Mouse (Mus musculus) liver, embryonic 11.5 days (tissue): Measurements from ENCODE around the gene Cacna1g. TPM values are rescaled to one million over a fixed set of nuclear protein-coding genes. Genes with fewer than 3 reads are reported as not detected.
A peak's percentile ranks its signal among the peaks of the same experiment; 100 is the strongest.

ENCODE experiments used
- ATAC-seq: fragments of 200-750 bp; cut with Nextera tagmentation; replicated peaks from 2 replicates; pipeline ENCODE4 v1.8.0; 2017; ENCODE audit warnings: moderate number of reproducible peaks, mild to moderate bottlenecking, moderate TSS enrichment, moderate library complexity; ENCODE audit not compliant: low FRiP score
- DNase-seq: peaks from one replicate; pipeline ENCODE4 v3.0.0-alpha.2; 2017; ENCODE audit warnings: low spot score
- H3K27ac ChIP-seq: fragments of 300-500 bp; sonication (generic); 2 replicates; pipeline ENCODE4 v1.5.1; 2014; ENCODE audit warnings: mild to moderate bottlenecking, low read depth, low read length, control low read depth
- H3K27me3 ChIP-seq: fragments of 300-500 bp; sonication (generic); replicated peaks from 2 replicates; pipeline ENCODE4 v1.6.1; 2014; ENCODE audit warnings: low read length, mixed read lengths; ENCODE audit not compliant: control insufficient read depth, insufficient read depth
- H3K36me3 ChIP-seq: fragments of 300-500 bp; sonication (generic); 2 replicates; pipeline ENCODE4 v1.6.1; 2014; ENCODE audit warnings: mild to moderate bottlenecking, low read length, moderate library complexity, mixed read lengths; ENCODE audit not compliant: control insufficient read depth, insufficient read depth
- H3K4me1 ChIP-seq: fragments of 300-500 bp; sonication (generic); replicated peaks from 2 replicates; pipeline ENCODE4 v1.6.1; 2014; ENCODE audit warnings: low read length, mixed read lengths; ENCODE audit not compliant: control insufficient read depth, insufficient read depth
- H3K4me2 ChIP-seq: fragments of 300-500 bp; sonication (generic); 2 replicates; pipeline ENCODE4 v1.6.1; 2014; ENCODE audit warnings: mild to moderate bottlenecking, control low read depth, moderate library complexity
- H3K4me3 ChIP-seq: fragments of 300-500 bp; sonication (generic); 2 replicates; pipeline ENCODE4 v1.5.1; 2014; ENCODE audit warnings: low read depth, low read length, control low read depth
- H3K9ac ChIP-seq: fragments of 300-500 bp; sonication (generic); 2 replicates; pipeline ENCODE4 v1.6.1; 2014; ENCODE audit warnings: low read depth, low read length, control low read depth
- H3K9me3 ChIP-seq: fragments of 300-500 bp; sonication (generic); 2 replicates; pipeline ENCODE4 v1.6.1; 2016; ENCODE audit warnings: low read length, inconsistent platforms, mixed read lengths; ENCODE audit not compliant: control insufficient read depth
- WGBS: fragments of 180-500 bp; shearing (Covaris S2); extraction: QIAGEN DNeasy Blood & Tissue Kit; methylation state at CpG from one replicate; pipeline ENCODE4 v1.1.7; 2014; 5-methylcytosine and 5-hydroxymethylcytosine counted together
- polyA plus RNA-seq: library from polyadenylated mRNA; unstranded; fragments of >200 nt; fragmentation: Nextera tagmentation; extraction: Ambion mirVana; gene quantifications from 2 replicates; pipeline ENCODE4 v1.2.1, GENCODE M21; 2014

The Cacna1g gene
- polyA plus RNA-seq, 1 experiment from 2014 or later = 2.7 TPM

- Histone ChIP-seq H3K9me3 (no peaks in the 10 kb centered on the region), H3K4me2 (no peak overlapping the region), H3K9ac (no peak overlapping the region), H3K36me3 (no peaks in the 10 kb centered on the region), H3K4me3 (no peak overlapping the region), H3K4me1 (no peaks in the 10 kb centered on the region), H3K27me3 (peaks cover 33% of the 10 kb centered on the region), H3K27ac (no peak overlapping the region)
- DNase-seq (no peak), ATAC-seq (no peak)
- WGBS = 84% methylated on average over 9 of the region's 9 CpGs
These were observed 10.6 kb upstream of the Cacna1g start for GRCm38 (mm10) chr11:94484636-94485035.

GRCm38 (mm10) chr11:94483921-94484320 is 9.9 kb upstream of the Cacna1g start:
- no peak for DNase-seq
- Histone ChIP-seq H3K4me1 (no peaks in the 10 kb centered on the region), H3K9me3 (no peaks in the 10 kb centered on the region), H3K36me3 (no peaks in the 10 kb centered on the region), H3K9ac (no peak overlapping the region), H3K4me2 (no peak overlapping the region), H3K27ac (no peak overlapping the region), H3K4me3 (no peak overlapping the region), H3K27me3 (peaks cover 33% of the 10 kb centered on the region)
- 78% methylated on average over 14 of the region's 14 CpGs for whole genome bisulfite sequencing
- no peak for ATAC-seq

DNA sequence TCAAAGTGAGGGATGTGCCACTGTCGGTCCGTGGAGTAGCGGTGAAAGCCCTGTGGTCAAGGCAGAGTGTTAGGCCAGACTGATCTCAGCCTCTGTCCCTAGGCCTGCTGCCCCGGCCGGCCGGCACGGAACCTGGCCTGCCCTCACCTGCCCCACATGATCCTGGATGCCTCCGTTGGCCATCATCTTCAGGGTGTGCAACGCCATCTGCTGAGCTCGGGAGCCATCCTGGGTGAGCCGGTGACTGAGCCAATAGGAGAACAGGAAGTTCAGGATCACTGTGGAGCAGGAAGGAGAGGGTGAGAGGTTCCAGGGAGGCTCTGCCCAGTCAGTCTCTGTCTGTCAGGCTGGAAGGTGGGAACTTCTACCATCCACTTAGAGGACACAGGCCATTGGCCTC is 9.4 kb upstream of the Cacna1g start:
- Histone ChIP-seq H3K27ac (no peak overlapping the region), H3K9ac (no peak overlapping the region), H3K27me3 (peaks cover 35% of the 10 kb centered on the region), H3K4me2 (no peak overlapping the region), H3K9me3 (no peaks in the 10 kb centered on the region), H3K4me3 (no peak overlapping the region), H3K36me3 (no peaks in the 10 kb centered on the region), H3K4me1 (no peaks in the 10 kb centered on the region)
- 69% methylated on average over 11 of the region's 11 CpGs for WGBS
- DNase-seq (no peak), ATAC-seq (no peak)

GRCm38 (mm10) chr11:94482738-94483137 is 8.7 kb upstream of the Cacna1g start:
- no peaks in the 10 kb centered on the region for H3K36me3 ChIP-seq
- H3K9me3 ChIP-seq = no peaks in the 10 kb centered on the region
- DNase-seq (no peak), ATAC-seq (no peak)
- peaks cover 41% of the 10 kb centered on the region for H3K27me3 ChIP-seq
- no peaks in the 10 kb centered on the region for H3K4me1 ChIP-seq
- no peak overlapping the region for H3K27ac ChIP-seq
- H3K4me2 ChIP-seq = no peak overlapping the region
- H3K9ac ChIP-seq = no peak overlapping the region
- H3K4me3 ChIP-seq = no peak overlapping the region
- WGBS = 84% methylated on average over 11 of the region's 11 CpGs

DNA sequence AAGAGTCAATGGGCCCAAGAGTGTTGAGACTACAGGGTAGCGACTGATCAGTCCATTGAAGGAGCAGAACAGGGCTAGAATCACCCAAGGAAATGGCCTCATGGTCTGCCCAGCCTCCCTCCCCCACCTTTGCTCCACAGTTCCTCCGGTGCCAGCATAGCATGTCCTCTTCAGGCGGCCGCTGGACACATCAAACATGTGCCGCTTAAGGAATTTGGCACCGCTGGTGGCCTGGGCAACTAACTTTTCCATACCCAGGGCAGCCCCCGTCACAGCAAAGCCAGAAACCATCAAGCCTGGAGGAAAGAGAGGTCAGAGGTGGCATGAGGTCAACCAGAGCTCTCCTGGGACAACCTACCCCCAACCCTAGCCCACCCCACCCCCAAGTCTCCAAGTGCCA is 8.0 kb upstream of the Cacna1g start:
- 81% methylated on average over 7 of the region's 7 CpGs for WGBS

GRCm38 (mm10) chr11:94480382-94480781 is 6.4 kb upstream of the Cacna1g start:
- Histone ChIP-seq H3K27me3 (peaks cover 55% of the 10 kb centered on the region), H3K27ac (no peak overlapping the region), H3K4me3 (no peak overlapping the region), H3K4me2 (no peak overlapping the region), H3K9me3 (no peaks in the 10 kb centered on the region), H3K4me1 (no peaks in the 10 kb centered on the region), H3K36me3 (no peaks in the 10 kb centered on the region), H3K9ac (no peak overlapping the region)
- WGBS = 78% methylated on average over 9 of the region's 9 CpGs
- ATAC-seq = no peak
- no peak for DNase-seq

More for the DNA sequence above, 8.0 kb upstream of the Cacna1g start:
- Histone ChIP-seq H3K4me3 (no peak overlapping the region), H3K9me3 (no peaks in the 10 kb centered on the region), H3K27me3 (peaks cover 46% of the 10 kb centered on the region), H3K27ac (no peak overlapping the region), H3K36me3 (no peaks in the 10 kb centered on the region), H3K4me2 (no peak overlapping the region), H3K9ac (no peak overlapping the region), H3K4me1 (no peaks in the 10 kb centered on the region)
- DNase-seq = no peak
- no peak for ATAC-seq

DNA sequence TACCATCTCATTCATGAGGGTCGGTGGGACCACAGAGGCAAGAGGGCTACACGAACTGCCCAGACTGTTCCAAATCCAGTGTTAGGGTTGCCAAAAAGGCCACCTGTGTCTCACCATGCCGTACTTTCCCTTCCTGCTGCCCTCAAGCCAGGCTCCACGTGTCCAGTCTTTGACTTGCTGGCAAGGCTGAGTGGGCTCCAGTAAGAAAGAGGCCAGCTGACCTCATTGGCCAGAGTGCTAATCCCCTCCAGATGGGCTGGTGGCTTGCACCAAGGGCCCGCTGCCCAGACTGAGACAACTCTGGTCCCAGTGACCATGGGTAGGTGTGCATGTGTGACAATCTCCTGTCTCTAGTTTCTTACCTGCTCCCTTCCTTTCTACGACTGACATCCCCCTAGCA is 3.7 kb upstream of the Cacna1g start:
- no peak for DNase-seq
- Histone ChIP-seq H3K9ac (no peak overlapping the region), H3K27me3 (peaks cover 73% of the 10 kb centered on the region), H3K4me2 (no peak overlapping the region), H3K27ac (no peak overlapping the region), H3K36me3 (no peaks in the 10 kb centered on the region), H3K4me3 (no peak overlapping the region), H3K9me3 (no peaks in the 10 kb centered on the region), H3K4me1 (peaks cover 8% of the 10 kb centered on the region)
- no peak for ATAC-seq
- 69% methylated on average over 6 of the region's 6 CpGs for WGBS

DNA sequence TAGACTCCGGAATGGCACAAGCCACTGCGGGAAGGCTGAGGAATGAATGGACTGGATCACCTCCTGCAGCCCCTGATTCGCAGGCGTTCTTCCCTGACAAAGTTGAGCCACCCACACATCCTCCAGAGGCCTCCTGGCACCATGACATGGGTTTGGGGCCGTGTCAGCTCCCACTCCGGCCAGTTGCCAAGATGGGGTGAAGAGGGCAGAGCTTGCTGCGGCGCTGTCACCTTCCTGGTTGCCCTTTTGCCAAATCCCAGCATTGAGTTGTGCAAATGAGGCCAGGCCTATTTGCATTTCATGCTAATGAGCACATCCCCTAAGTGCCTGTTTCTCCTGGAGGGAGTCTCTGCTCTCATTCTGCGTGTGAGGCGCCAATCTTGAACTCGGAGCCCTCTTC is 1.7 kb upstream of the Cacna1g start:
- no peak for DNase-seq
- ATAC-seq = no peak
- Histone ChIP-seq H3K4me3 (no peak overlapping the region), H3K27me3 (peaks cover 89% of the 10 kb centered on the region), H3K4me2 (no peak overlapping the region), H3K27ac (no peak overlapping the region), H3K4me1 (peaks cover 8% of the 10 kb centered on the region), H3K9ac (no peak overlapping the region), H3K36me3 (no peaks in the 10 kb centered on the region), H3K9me3 (no peaks in the 10 kb centered on the region)
- 26% methylated on average over 11 of the region's 11 CpGs for WGBS

- H3K36me3 ChIP-seq = no peaks in the 10 kb centered on the region
- WGBS = 3% methylated on average over 11 of the region's 11 CpGs
- peak overlapping the region; percentile 57 for H3K4me3 ChIP-seq
- H3K27me3 ChIP-seq = peaks cover 92% of the 10 kb centered on the region
- peak; percentile 27 for ATAC-seq
- no peak overlapping the region for H3K27ac ChIP-seq
- H3K4me1 ChIP-seq = peaks cover 8% of the 10 kb centered on the region
- H3K4me2 ChIP-seq = peak overlapping the region; percentile 65
- no peak for DNase-seq
- H3K9me3 ChIP-seq = no peaks in the 10 kb centered on the region
- H3K9ac ChIP-seq = no peak overlapping the region
These were observed 529 bp upstream of the Cacna1g start for GRCm38 (mm10) chr11:94474544-94474910.
